Mouse (Mus musculus): ENCODE measurements around the gene Dapp1. TPM values are rescaled to one million over a fixed set of nuclear protein-coding genes. Genes with fewer than 3 reads are reported as not detected.

The Dapp1 gene
- polyA plus RNA-seq, 1 experiment from 2014 or later: 14.8 TPM

- ATAC-seq (ENCODE audit: insufficient number of reproducible peaks, low FRiP score): no peak
- H3K4me2 ChIP-seq: no peak overlapping the region
- H3K9ac ChIP-seq: no peak overlapping the region
- no peaks in the 10 kb centered on the region for H3K27me3 ChIP-seq (replicated peaks)
- no peak overlapping the region for H3K4me3 ChIP-seq
- 62% methylated on average over 3 of the region's 3 CpGs for WGBS
- peaks cover 55% of the 10 kb centered on the region for H3K4me1 ChIP-seq (replicated peaks)
- H3K9me3 ChIP-seq (replicated peaks): peaks cover 9% of the 10 kb centered on the region
- H3K36me3 ChIP-seq: peaks cover 9% of the 10 kb centered on the region; the same call in 1 of the 2 replicates
- no peak overlapping the region for H3K27ac ChIP-seq (ENCODE audit: poor library complexity, severe bottlenecking)
These were observed 25.6 kb upstream of the Dapp1 start for GRCm38 (mm10) chr3:138006896-138007295.

- Histone ChIP-seq H3K36me3 (peaks cover 9% of the 10 kb centered on the region; the same call in 1 of the 2 replicates), H3K4me2 (no peak overlapping the region), H3K27me3 (replicated peaks) (no peaks in the 10 kb centered on the region), H3K27ac (ENCODE audit: poor library complexity, severe bottlenecking) (no peak overlapping the region), H3K4me1 (replicated peaks) (peaks cover 50% of the 10 kb centered on the region), H3K4me3 (no peak overlapping the region), H3K9ac (no peak overlapping the region), H3K9me3 (replicated peaks) (peaks cover 9% of the 10 kb centered on the region)
- 70% methylated on average over 7 of the region's 7 CpGs for WGBS
- no peak for ATAC-seq (ENCODE audit: insufficient number of reproducible peaks, low FRiP score)
These were observed 21.9 kb upstream of the Dapp1 start for GRCm38 (mm10) chr3:138003264-138003663.

- WGBS: 68% methylated on average over 6 of the region's 6 CpGs
- H3K4me2 ChIP-seq: no peak overlapping the region
- no peaks in the 10 kb centered on the region for H3K27me3 ChIP-seq (replicated peaks)
- H3K9me3 ChIP-seq (replicated peaks): peaks cover 9% of the 10 kb centered on the region
- peaks cover 9% of the 10 kb centered on the region; the same call in 1 of the 2 replicates for H3K36me3 ChIP-seq
- H3K27ac ChIP-seq (ENCODE audit: poor library complexity, severe bottlenecking): no peak overlapping the region
- H3K4me1 ChIP-seq (replicated peaks): peaks cover 45% of the 10 kb centered on the region
- no peak overlapping the region for H3K4me3 ChIP-seq
- no peak overlapping the region for H3K9ac ChIP-seq
- no peak for ATAC-seq (ENCODE audit: insufficient number of reproducible peaks, low FRiP score)
These were observed 21.2 kb upstream of the Dapp1 start for GRCm38 (mm10) chr3:138002545-138002944.

GRCm38 (mm10) chr3:138001865-138002264, 20.5 kb upstream of the Dapp1 start:
- WGBS: 52% methylated on average over 4 of the region's 4 CpGs
- H3K4me3 ChIP-seq: no peak overlapping the region
- no peaks in the 10 kb centered on the region for H3K27me3 ChIP-seq (replicated peaks)
- peaks cover 9% of the 10 kb centered on the region for H3K9me3 ChIP-seq (replicated peaks)
- peaks cover 9% of the 10 kb centered on the region; the same call in 1 of the 2 replicates for H3K36me3 ChIP-seq
- H3K4me1 ChIP-seq (replicated peaks): peaks cover 50% of the 10 kb centered on the region
- ATAC-seq (ENCODE audit: insufficient number of reproducible peaks, low FRiP score): no peak
- H3K9ac ChIP-seq: no peak overlapping the region
- peak overlapping the region; percentile 59 for H3K4me2 ChIP-seq
- peak overlapping the region; percentile 87 for H3K27ac ChIP-seq (ENCODE audit: poor library complexity, severe bottlenecking)

GRCm38 (mm10) chr3:138000724-138001069, 19.4 kb upstream of the Dapp1 start:
- peak overlapping the region; percentile 60 for H3K9ac ChIP-seq
- peak; percentile 66 for ATAC-seq (ENCODE audit: insufficient number of reproducible peaks, low FRiP score)
- H3K36me3 ChIP-seq: peaks cover 9% of the 10 kb centered on the region; the same call in 1 of the 2 replicates
- peak overlapping the region; percentile 27 for H3K4me3 ChIP-seq
- H3K27me3 ChIP-seq (replicated peaks): no peaks in the 10 kb centered on the region
- 17% methylated on average over 4 of the region's 4 CpGs for WGBS
- peaks cover 9% of the 10 kb centered on the region for H3K9me3 ChIP-seq (replicated peaks)
- peak overlapping the region; percentile 59 for H3K4me2 ChIP-seq
- peaks cover 50% of the 10 kb centered on the region for H3K4me1 ChIP-seq (replicated peaks)
- peak overlapping the region; percentile 87 for H3K27ac ChIP-seq (ENCODE audit: poor library complexity, severe bottlenecking)

GRCm38 (mm10) chr3:138000062-138000723, 18.8 kb upstream of the Dapp1 start:
- Histone ChIP-seq H3K4me3 (no peak overlapping the region), H3K9ac (no peak overlapping the region), H3K4me1 (replicated peaks) (peaks cover 50% of the 10 kb centered on the region), H3K27me3 (replicated peaks) (no peaks in the 10 kb centered on the region), H3K4me2 (no peak overlapping the region), H3K9me3 (replicated peaks) (peaks cover 5% of the 10 kb centered on the region), H3K27ac (ENCODE audit: poor library complexity, severe bottlenecking) (peak overlapping the region; percentile 87), H3K36me3 (peaks cover 5% of the 10 kb centered on the region; the same call in 1 of the 2 replicates)
- 88% methylated on average over 8 of the region's 8 CpGs for WGBS
- ATAC-seq (ENCODE audit: insufficient number of reproducible peaks, low FRiP score): no peak

GRCm38 (mm10) chr3:137999224-137999790, 18.0 kb upstream of the Dapp1 start:
- ATAC-seq (ENCODE audit: insufficient number of reproducible peaks, low FRiP score): no peak
- H3K36me3 ChIP-seq: no peaks in the 10 kb centered on the region
- H3K9me3 ChIP-seq (replicated peaks): no peaks in the 10 kb centered on the region
- WGBS: 81% methylated on average over 9 of the region's 9 CpGs
- H3K4me3 ChIP-seq: no peak overlapping the region
- peak overlapping the region; percentile 31; the same call in 1 of the 2 replicates for H3K27ac ChIP-seq (ENCODE audit: poor library complexity, severe bottlenecking)
- no peak overlapping the region for H3K9ac ChIP-seq
- H3K4me1 ChIP-seq (replicated peaks): peaks cover 50% of the 10 kb centered on the region
- no peak overlapping the region for H3K4me2 ChIP-seq
- H3K27me3 ChIP-seq (replicated peaks): no peaks in the 10 kb centered on the region

GRCm38 (mm10) chr3:137998491-137999223, 17.3 kb upstream of the Dapp1 start:
- no peak overlapping the region; the same call in 1 of the 2 replicates for H3K4me2 ChIP-seq
- WGBS: 63% methylated on average over 14 of the region's 14 CpGs
- H3K4me1 ChIP-seq (replicated peaks): peaks cover 51% of the 10 kb centered on the region
- ATAC-seq (ENCODE audit: insufficient number of reproducible peaks, low FRiP score): no peak
- H3K27me3 ChIP-seq (replicated peaks): no peaks in the 10 kb centered on the region
- no peak overlapping the region for H3K4me3 ChIP-seq
- no peak overlapping the region for H3K9ac ChIP-seq
- no peaks in the 10 kb centered on the region for H3K36me3 ChIP-seq
- no peaks in the 10 kb centered on the region for H3K9me3 ChIP-seq (replicated peaks)
- H3K27ac ChIP-seq (ENCODE audit: poor library complexity, severe bottlenecking): peak overlapping the region; percentile 31; the same call in 1 of the 2 replicates

- peaks cover 31% of the 10 kb centered on the region for H3K4me1 ChIP-seq (replicated peaks)
- no peak overlapping the region for H3K27ac ChIP-seq (ENCODE audit: poor library complexity, severe bottlenecking)
- H3K4me3 ChIP-seq: no peak overlapping the region
- no peaks in the 10 kb centered on the region for H3K27me3 ChIP-seq (replicated peaks)
- H3K9ac ChIP-seq: no peak overlapping the region
- no peaks in the 10 kb centered on the region for H3K9me3 ChIP-seq (replicated peaks)
- H3K36me3 ChIP-seq: no peaks in the 10 kb centered on the region
- 82% methylated on average over 7 of the region's 7 CpGs for WGBS
- ATAC-seq (ENCODE audit: insufficient number of reproducible peaks, low FRiP score): no peak
- H3K4me2 ChIP-seq: no peak overlapping the region
These were observed 14.1 kb upstream of the Dapp1 start for GRCm38 (mm10) chr3:137995486-137995885.

- no peak overlapping the region for H3K9ac ChIP-seq
- H3K9me3 ChIP-seq (replicated peaks): no peaks in the 10 kb centered on the region
- WGBS: 73% methylated on average over 2 of the region's 2 CpGs
- no peaks in the 10 kb centered on the region for H3K36me3 ChIP-seq
- no peak overlapping the region for H3K4me2 ChIP-seq
- H3K27me3 ChIP-seq (replicated peaks): no peaks in the 10 kb centered on the region
- no peak overlapping the region for H3K4me3 ChIP-seq
- no peak overlapping the region for H3K27ac ChIP-seq (ENCODE audit: poor library complexity, severe bottlenecking)
- no peak for ATAC-seq (ENCODE audit: insufficient number of reproducible peaks, low FRiP score)
- H3K4me1 ChIP-seq (replicated peaks): peaks cover 27% of the 10 kb centered on the region
These were observed 12.9 kb upstream of the Dapp1 start for GRCm38 (mm10) chr3:137994196-137994595.

- Histone ChIP-seq H3K9ac (no peak overlapping the region), H3K4me1 (replicated peaks) (peaks cover 18% of the 10 kb centered on the region), H3K27ac (ENCODE audit: poor library complexity, severe bottlenecking) (no peak overlapping the region), H3K4me3 (no peak overlapping the region), H3K4me2 (no peak overlapping the region), H3K36me3 (no peaks in the 10 kb centered on the region), H3K9me3 (replicated peaks) (no peaks in the 10 kb centered on the region), H3K27me3 (replicated peaks) (no peaks in the 10 kb centered on the region)
- 77% methylated on average over 5 of the region's 5 CpGs for WGBS
- ATAC-seq (ENCODE audit: insufficient number of reproducible peaks, low FRiP score): no peak
These were observed 11.0 kb upstream of the Dapp1 start for GRCm38 (mm10) chr3:137992366-137992765.

All from heart, embryonic 12.5 days (tissue).